Mouse (Mus musculus) spleen, adult 10 weeks (tissue): ENCODE measurements around the gene Pou4f1. TPM values are rescaled to one million over a fixed set of nuclear protein-coding genes. Genes with fewer than 3 reads are reported as not detected.

ENCODE experiments used
- polyA plus RNA-seq: library from polyadenylated mRNA; stranded (reverse); fragments of 350-450 nt; fragmentation: Illumina TruSeq; extraction: RNeasy Lipid Tissue Mini Kit (QIAGEN cat#74804); gene quantifications from one replicate; pipeline ENCODE4 v1.2.3, GENCODE M21; 2015; ENCODE audit warnings: low replicate concordance; ENCODE audit not compliant: insufficient read depth

The Pou4f1 gene
- 0.26 TPM for polyA plus RNA-seq

GRCm38 (mm10) chr14:104467966-104468622 lies at the start of gene Pou4f1:
Gene Pou4f1 (minus strand): TSS chr14:104467999.

Other genes starting within 250 kb of the Pou4f1 start
- 10.0 TPM for gene Rnf219, start 54.6 kb upstream of the Pou4f1 start, polyA plus RNA-seq